Mouse (Mus musculus): ENCODE results near the gene Galntl5. TPM values are rescaled to one million over a fixed set of nuclear protein-coding genes. Genes with fewer than 3 reads are reported as not detected.
"Not testable (repeated sequence)": the region's sequence is repeated elsewhere in the genome, so short reads cannot be mapped to it uniquely, and the experiment has no call there.

Galntl5 gene
- polyA plus RNA-seq, 1 experiment from 2014 or later = not detected

DNA sequence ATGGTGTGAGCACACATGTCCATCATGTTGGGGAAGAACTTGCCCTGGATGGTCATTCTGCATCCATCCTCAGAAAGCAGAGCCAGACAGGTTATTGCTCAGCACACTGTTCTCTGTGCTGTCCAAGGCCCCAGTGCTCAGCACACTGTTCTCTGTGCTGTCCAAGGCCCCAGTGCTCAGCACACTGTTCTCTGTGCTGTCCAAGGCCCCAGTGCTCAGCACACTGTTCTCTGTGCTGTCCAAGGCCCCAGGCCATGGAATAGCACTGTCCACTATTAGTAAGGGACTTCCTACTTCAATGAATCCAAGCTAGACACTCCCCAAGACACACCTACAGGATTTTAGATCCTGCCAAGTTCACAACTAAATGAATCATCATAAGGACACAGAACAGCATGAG is 32.0 kb downstream of the Galntl5 start:
- H3K4me2 ChIP-seq; H3K9me3 ChIP-seq; H3K4me3 ChIP-seq (replicated peaks); H3K27ac ChIP-seq; H3K36me3 ChIP-seq (replicated peaks); H3K4me1 ChIP-seq; H3K9ac ChIP-seq; H3K27me3 ChIP-seq; ATAC-seq (ENCODE audit: low FRiP score): not testable (repeated sequence)

DNA sequence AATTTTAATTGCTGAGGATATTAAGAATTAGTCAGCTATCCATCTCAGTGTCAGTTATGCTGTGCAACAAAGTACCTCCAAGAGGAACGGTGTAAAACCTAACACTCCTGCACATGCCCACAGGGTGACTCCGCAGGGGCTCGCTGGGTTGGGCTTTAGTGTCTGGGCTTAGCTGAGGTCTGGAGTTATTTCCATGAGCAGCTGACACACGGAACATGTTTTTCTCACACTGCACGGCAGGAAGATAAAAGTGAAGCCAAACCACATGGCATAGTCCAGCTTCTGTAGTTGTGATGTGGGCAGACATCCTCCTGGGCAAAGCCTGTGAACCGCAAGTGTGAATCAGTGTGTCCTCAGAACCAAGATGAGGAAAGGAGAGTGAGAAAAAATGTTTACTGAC is 33.7 kb downstream of the Galntl5 start:
- no peak overlapping the region for H3K9ac ChIP-seq
- no peaks in the 10 kb centered on the region for H3K36me3 ChIP-seq (replicated peaks)
- no peak overlapping the region for H3K27ac ChIP-seq
- H3K4me3 ChIP-seq (replicated peaks) = no peak overlapping the region
- no peak overlapping the region for H3K4me2 ChIP-seq
- no peaks in the 10 kb centered on the region for H3K27me3 ChIP-seq
- WGBS = 89% methylated on average over 6 of the region's 6 CpGs
- H3K9me3 ChIP-seq = no peaks in the 10 kb centered on the region
- no peaks in the 10 kb centered on the region for H3K4me1 ChIP-seq
- no peak for ATAC-seq (ENCODE audit: low FRiP score)

DNA sequence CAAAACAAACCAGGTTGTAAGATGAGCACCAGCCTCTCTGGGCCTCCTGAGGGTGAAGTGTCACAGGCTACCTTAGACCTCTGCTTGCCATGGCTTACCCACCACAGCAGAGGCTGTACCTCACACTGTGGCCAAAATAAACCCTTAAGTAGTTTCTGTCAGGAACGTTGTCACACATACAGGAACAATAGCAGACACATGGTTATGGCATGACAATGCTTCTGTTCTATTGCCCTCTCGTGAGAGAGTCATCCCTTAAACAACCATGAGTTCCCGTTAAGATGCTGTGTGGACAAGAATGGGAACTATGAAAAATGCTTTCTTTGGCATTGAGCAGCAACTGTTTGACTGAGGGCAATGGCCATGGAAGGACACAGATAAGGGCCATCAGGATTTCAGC is 40.3 kb downstream of the Galntl5 start, which contains the start of gene Galnt11:
TSS of gene Galnt11 (plus strand) at position 301 of the 400 bp plus-strand sequence.
- Histone ChIP-seq H3K4me1 (peaks cover 8% of the 10 kb centered on the region), H3K4me3 (replicated peaks) (peak within 1 kb of the TSS; percentile 69), H3K27ac (peak within 1 kb of the TSS; percentile 86), H3K27me3 (no peaks in the 10 kb centered on the region), H3K4me2 (peak within 1 kb of the TSS; percentile 60), H3K9ac (peak within 1 kb of the TSS; percentile 87), H3K9me3 (no peaks in the 10 kb centered on the region), H3K36me3 (replicated peaks) (no peaks in the 10 kb centered on the region)
- ATAC-seq (ENCODE audit: low FRiP score) = no peak
- WGBS = 93% methylated on average over 3 of the region's 3 CpGs

DNA sequence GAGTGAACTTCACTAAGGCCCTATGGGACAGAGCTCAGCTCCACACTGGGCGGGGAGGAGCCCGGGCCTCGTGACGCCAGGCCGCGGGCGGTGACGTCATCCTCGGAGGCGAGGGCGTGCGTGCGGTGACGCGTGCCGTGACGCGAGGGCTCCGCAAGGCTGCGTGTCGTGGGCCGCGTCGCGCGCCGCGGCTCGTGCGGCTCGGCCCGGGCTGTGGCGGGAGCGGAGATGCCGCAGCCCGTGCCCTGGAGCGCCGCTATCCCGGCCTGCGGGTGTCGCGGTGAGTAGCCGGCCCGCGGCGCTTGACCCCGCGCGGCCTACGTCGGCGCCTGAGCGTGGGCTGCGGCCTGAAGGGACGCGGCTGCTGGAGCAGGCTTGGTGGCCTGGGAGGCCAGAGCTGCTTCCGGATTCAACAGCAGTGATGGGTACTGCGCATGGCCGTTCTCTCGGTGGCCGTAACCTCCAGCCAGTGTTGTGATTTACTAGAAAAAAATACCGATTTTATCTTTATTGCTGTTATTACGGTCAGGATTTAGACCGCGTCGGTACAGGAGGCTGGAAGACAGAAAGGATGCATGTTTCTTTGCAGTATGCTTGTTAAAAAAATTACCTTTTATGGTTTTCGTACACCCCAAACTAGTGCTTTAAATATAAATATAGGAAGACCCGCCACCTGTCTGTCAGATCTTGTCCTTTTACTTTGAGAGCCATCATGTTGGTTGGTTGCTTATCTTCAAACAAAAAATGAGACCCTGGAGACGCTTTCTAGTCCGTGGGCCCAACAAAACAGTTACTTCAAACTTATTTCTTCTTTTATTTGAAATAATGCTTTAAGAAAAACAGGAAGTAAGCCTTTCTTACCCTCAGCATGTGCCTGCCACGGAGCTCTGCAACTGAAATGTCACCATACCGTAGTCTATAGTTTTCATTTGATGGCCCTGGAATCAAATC is 41.8 kb downstream of the Galntl5 start, which contains the start of gene E130116L18Rik:
TSS of gene E130116L18Rik (minus strand) at position 402 of the 951 bp plus-strand sequence.
- peak within 1 kb of the TSS; percentile 87 for H3K9ac ChIP-seq
- no peaks in the 10 kb centered on the region for H3K36me3 ChIP-seq (replicated peaks)
- peak within 1 kb of the TSS; percentile 86 for H3K27ac ChIP-seq
- peak within 1 kb of the TSS; percentile 60 for H3K4me2 ChIP-seq
- peaks cover 8% of the 10 kb centered on the region for H3K4me1 ChIP-seq
- no peaks in the 10 kb centered on the region for H3K9me3 ChIP-seq
- H3K4me3 ChIP-seq (replicated peaks) = peak within 1 kb of the TSS; percentile 69
- no peaks in the 10 kb centered on the region for H3K27me3 ChIP-seq
- peak; percentile 97 for ATAC-seq (ENCODE audit: low FRiP score)
- WGBS = 5% methylated on average over 71 of the region's 72 CpGs

DNA sequence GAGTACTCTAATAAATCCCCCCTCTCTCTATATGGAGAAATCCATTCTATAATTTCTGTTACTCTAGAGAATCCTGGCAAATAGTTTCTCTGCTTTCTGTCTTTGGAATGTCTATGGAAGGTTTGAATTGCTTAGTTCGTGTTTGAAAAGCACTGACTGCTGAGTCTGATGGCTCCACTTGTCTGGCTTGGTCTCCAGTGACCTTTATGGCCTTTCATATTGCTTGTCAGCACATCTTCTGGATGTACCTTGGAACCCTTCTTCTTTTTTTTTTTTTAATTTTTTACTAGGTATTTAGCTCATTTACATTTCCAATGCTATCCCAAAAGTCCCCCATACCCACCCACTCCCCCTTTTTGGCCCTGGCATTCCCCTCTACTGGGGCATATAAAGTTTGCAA is 43.1 kb downstream of the Galntl5 start:
- ATAC-seq (ENCODE audit: low FRiP score); H3K4me2 ChIP-seq: not testable (repeated sequence)
- 94% methylated on average over 1 of the region's 1 CpGs for WGBS

DNA sequence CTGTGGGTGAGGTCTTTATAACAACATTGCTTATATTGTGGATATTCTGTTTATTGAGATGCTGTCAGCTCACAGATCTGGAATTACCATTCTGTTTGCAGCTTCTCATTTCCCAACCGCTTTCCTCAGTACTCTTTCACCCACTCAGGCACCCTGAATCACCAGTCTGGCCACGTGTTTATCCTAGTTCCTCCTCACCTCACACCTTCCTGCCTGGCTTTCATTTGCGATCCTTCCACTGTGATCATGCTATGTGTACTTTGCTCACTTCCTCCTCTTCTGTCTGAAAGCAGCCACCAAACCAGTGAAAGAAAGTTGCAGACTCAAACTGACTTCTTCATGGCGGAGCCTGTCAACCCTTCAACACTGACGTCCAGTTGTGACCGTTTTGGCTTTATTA is 61.8 kb downstream of the Galntl5 start:
- no peak overlapping the region for H3K9ac ChIP-seq
- peaks cover 7% of the 10 kb centered on the region for H3K36me3 ChIP-seq (replicated peaks)
- H3K9me3 ChIP-seq = no peaks in the 10 kb centered on the region
- no peak overlapping the region for H3K4me3 ChIP-seq (replicated peaks)
- H3K27ac ChIP-seq = no peak overlapping the region
- no peak overlapping the region for H3K4me2 ChIP-seq
- WGBS = 96% methylated on average over 6 of the region's 6 CpGs
- no peak for ATAC-seq (ENCODE audit: low FRiP score)
- H3K27me3 ChIP-seq = no peaks in the 10 kb centered on the region
- no peaks in the 10 kb centered on the region for H3K4me1 ChIP-seq

More for the DNA sequence above, 43.1 kb downstream of the Galntl5 start:
- H3K4me1 ChIP-seq; H3K4me3 ChIP-seq (replicated peaks); H3K27me3 ChIP-seq; H3K36me3 ChIP-seq (replicated peaks); H3K9ac ChIP-seq; H3K27ac ChIP-seq; H3K9me3 ChIP-seq: not testable (repeated sequence)

DNA sequence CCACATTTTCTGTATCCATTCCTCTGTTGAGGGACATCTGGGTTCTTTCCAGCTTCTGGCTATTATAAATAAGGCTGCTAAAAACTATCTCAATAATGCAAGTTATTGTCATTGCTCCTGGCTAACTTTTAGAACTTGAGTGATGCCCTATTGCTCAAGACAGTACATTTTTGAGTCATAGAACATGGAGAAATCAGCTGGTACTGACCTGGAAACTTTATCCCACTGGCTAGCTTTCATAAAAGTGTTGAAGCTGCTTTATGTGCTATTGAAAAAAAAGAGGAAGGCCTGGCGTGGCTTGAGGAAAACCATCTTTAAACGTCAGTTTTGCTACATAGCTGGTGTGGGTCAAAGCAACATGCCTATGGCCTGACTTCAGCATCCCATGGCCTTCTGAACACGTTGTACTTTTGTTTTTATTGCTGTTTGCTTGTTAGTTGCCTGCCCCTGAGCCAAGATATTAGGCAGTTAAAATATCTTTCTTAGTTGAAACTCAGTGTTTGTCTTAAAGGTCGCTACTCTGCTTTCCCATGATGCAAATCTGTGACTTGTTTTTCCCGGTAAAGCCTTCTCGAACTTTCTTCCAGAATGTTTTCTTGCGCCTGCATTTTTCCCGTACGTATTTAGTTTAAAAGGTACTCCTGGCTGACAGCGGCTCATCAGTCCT is 64.7 kb downstream of the Galntl5 start:
- WGBS = 88% methylated on average over 10 of the region's 10 CpGs

DNA sequence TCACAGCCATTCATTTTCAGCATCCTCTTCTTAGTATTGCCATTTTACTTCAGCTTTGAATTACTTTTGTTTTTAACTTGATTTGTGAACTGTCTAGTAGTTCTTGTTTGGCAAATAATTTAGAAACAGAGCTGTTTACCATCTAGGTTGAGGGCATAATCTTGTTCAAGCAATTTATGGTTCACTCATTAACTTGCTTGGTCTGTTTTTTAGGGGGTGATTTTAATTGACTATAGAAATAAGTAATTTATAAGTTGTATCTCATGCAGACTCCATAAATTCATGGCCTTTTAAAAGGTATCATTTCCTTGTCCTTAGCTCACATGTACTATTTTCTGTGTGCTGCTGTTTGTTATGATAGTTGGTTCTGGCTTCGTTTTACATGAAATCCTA is 65.2 kb downstream of the Galntl5 start:
- Histone ChIP-seq H3K4me2 (no peak overlapping the region), H3K4me1 (no peaks in the 10 kb centered on the region), H3K36me3 (replicated peaks) (peaks cover 16% of the 10 kb centered on the region), H3K4me3 (replicated peaks) (no peak overlapping the region), H3K9ac (no peak overlapping the region), H3K9me3 (no peaks in the 10 kb centered on the region), H3K27ac (no peak overlapping the region), H3K27me3 (no peaks in the 10 kb centered on the region)
- 77% methylated on average over 1 of the region's 1 CpGs for WGBS
- ATAC-seq (ENCODE audit: low FRiP score) = no peak

More for the DNA sequence above, 64.7 kb downstream of the Galntl5 start:
- ATAC-seq (ENCODE audit: low FRiP score) = no peak
- Histone ChIP-seq H3K4me3 (replicated peaks) (no peak overlapping the region), H3K27me3 (no peaks in the 10 kb centered on the region), H3K27ac (no peak overlapping the region), H3K4me2 (no peak overlapping the region), H3K4me1 (no peaks in the 10 kb centered on the region), H3K9me3 (no peaks in the 10 kb centered on the region), H3K9ac (no peak overlapping the region), H3K36me3 (replicated peaks) (peaks cover 11% of the 10 kb centered on the region)

DNA sequence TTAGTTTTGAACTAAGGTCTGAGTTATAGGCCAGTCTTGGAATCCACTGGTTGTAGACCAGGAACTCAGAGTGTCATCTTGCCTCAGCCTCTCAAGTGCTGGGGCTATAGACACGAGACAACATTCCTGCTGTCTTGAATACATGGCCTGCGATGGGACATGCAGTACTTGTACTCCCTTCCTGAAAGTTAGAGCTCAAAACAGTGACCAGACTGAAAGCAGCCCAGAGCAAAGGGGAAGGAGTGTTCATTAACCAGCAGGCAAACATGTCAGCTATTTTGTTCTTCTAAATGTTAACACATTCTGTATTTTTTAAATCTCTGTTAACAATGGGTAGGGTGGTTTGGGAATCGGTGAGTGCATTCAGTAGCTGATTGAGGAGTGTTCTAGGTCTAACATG is 65.8 kb downstream of the Galntl5 start:
- Histone ChIP-seq H3K4me2 (no peak overlapping the region), H3K27me3 (no peaks in the 10 kb centered on the region), H3K4me1 (no peaks in the 10 kb centered on the region), H3K4me3 (replicated peaks) (no peak overlapping the region), H3K9ac (no peak overlapping the region), H3K27ac (no peak overlapping the region), H3K9me3 (no peaks in the 10 kb centered on the region), H3K36me3 (replicated peaks) (peaks cover 22% of the 10 kb centered on the region)
- WGBS = 84% methylated on average over 3 of the region's 3 CpGs
- no peak for ATAC-seq (ENCODE audit: low FRiP score)

DNA sequence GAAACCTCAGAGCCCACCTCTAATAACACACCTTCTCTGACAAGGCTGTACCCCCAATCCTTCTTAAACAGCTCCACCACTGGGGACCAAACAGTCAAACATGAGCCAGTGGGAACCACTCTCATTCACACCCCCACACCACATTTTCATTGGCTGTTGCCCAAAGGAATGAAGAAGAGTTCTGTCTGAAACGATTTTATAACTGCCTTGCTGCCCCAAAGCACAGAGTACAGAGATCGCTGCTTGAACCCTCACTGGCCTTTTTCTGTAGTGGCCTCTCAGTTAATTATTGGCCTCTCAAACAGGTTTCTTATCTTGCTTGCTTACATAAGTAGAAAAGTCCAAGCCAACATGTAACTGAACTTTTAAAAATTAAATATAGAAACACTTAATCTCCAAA is 71.2 kb downstream of the Galntl5 start:
- WGBS = 89% methylated on average over 2 of the region's 2 CpGs
- Histone ChIP-seq H3K4me2 (no peak overlapping the region), H3K27ac (no peak overlapping the region), H3K27me3 (no peaks in the 10 kb centered on the region), H3K9me3 (no peaks in the 10 kb centered on the region), H3K4me1 (no peaks in the 10 kb centered on the region), H3K4me3 (replicated peaks) (no peak overlapping the region), H3K9ac (no peak overlapping the region), H3K36me3 (replicated peaks) (peaks cover 56% of the 10 kb centered on the region)
- no peak for ATAC-seq (ENCODE audit: low FRiP score)

DNA sequence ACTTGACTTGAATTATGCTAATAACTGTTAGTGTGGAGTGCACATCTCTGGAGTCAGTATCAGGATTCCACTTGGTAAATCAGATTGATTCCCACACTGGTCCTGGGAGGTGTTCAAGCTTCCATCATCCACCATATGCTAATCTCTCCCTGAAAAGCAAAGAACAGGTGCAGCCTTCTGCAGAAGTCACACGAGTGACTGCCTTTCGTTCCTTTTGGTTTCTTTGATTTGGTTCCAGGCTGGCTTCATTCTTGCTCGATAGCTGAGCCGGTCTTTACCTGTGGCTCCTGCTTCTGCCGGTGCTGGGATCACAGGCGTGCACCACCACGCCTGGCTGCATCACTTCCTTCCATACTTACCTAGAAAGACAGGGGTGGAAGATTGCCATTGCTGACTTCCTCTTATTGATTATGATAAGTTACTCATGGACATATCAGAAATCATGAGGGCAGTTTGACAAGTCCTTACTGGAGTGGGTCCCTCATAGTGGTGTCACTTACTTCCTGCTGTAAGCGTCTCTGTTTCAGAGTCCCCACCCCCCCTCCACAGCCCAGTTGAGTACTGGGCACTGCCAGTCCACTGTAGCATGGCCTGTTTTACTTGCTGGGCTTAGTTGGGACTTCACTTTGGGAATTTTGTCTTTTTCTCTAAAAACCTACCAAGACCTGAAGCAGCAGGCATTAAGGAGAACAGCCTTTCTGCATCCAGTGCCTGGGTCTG is 71.7 kb downstream of the Galntl5 start:
- H3K9me3 ChIP-seq = no peaks in the 10 kb centered on the region
- WGBS = 93% methylated on average over 8 of the region's 8 CpGs
- H3K4me2 ChIP-seq = no peak overlapping the region
- no peak overlapping the region for H3K4me3 ChIP-seq (replicated peaks)
- H3K27ac ChIP-seq = no peak overlapping the region
- peaks cover 62% of the 10 kb centered on the region for H3K36me3 ChIP-seq (replicated peaks)
- no peaks in the 10 kb centered on the region for H3K27me3 ChIP-seq
- H3K4me1 ChIP-seq = no peaks in the 10 kb centered on the region
- no peak for ATAC-seq (ENCODE audit: low FRiP score)
- H3K9ac ChIP-seq = no peak overlapping the region

DNA sequence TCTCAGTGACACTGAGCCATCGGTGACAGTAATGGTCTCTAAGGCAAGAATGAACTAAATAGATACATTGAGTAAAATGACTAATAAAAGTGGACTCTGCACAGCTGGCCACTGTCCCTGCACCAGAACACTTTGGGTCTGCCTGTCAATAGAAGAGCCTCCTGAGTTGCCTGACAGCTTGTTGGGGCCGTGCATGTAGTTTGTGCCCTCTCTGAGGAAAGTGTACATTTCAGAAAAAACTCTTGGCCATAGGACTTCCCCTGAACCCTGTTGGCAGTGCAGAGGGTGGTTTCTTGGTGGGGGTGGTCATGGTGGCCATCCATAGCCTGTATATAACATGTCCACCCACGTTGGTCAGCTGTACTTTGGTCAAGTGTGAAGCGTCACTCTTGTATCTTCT is 73.2 kb downstream of the Galntl5 start:
- Histone ChIP-seq H3K4me2 (no peak overlapping the region), H3K4me3 (replicated peaks) (no peak overlapping the region), H3K9me3 (no peaks in the 10 kb centered on the region), H3K27ac (no peak overlapping the region), H3K36me3 (replicated peaks) (peaks cover 77% of the 10 kb centered on the region), H3K27me3 (no peaks in the 10 kb centered on the region), H3K9ac (no peak overlapping the region), H3K4me1 (no peaks in the 10 kb centered on the region)
- ATAC-seq (ENCODE audit: low FRiP score) = no peak
- 92% methylated on average over 4 of the region's 4 CpGs for WGBS

Data from forebrain, embryonic 12.5 days (tissue).